Mouse (Mus musculus): ENCODE data around the gene Trim38. TPM values are rescaled to one million over a fixed set of nuclear protein-coding genes. Genes with fewer than 3 reads are reported as not detected.

Gene Trim38
- polyA plus RNA-seq (2014; fragmentation: Illumina TruSeq; extraction: RNeasy Lipid Tissue Mini Kit (QIAGEN cat#74804)) = not detected

GRCm38 (mm10) chr13:23769613-23770012 is at the start of gene Trim38:
Gene Trim38 (plus strand): TSS chr13:23769913.

GRCm38 (mm10) chr13:23738677-23739068 is 31.0 kb upstream of the Trim38 start, which contains the start of gene Hist1h1c:
Gene Hist1h1c (plus strand): TSS chr13:23738808.

GRCm38 (mm10) chr13:23745381-23746161 is 24.1 kb upstream of the Trim38 start, which contains the start of gene Hist1h3c:
Gene Hist1h3c (minus strand): TSS chr13:23745602.

GRCm38 (mm10) chr13:23746201-23747080 is 23.3 kb upstream of the Trim38 start, which contains the start of gene Hist1h2bb:
Gene Hist1h2bb (plus strand): TSS chr13:23746734.

GRCm38 (mm10) chr13:23750839-23751477 is 18.8 kb upstream of the Trim38 start, which contains the start of gene Hist1h2ab:
Gene Hist1h2ab (plus strand): TSS chr13:23751126.

GRCm38 (mm10) chr13:23752067-23752741 is 17.5 kb upstream of the Trim38 start, which contains the start of gene Hist1h3b:
Gene Hist1h3b (plus strand): TSS chr13:23752267.

GRCm38 (mm10) chr13:23756790-23757189 is 12.9 kb upstream of the Trim38 start, which contains the start of gene Hist1h4b:
Gene Hist1h4b (plus strand): TSS chr13:23757013.

GRCm38 (mm10) chr13:23760972-23761864 is 8.5 kb upstream of the Trim38 start, which contains the start of gene Hist1h4a:
Gene Hist1h4a (minus strand): TSS chr13:23761230.

GRCm38 (mm10) chr13:23761871-23762821 is 7.6 kb upstream of the Trim38 start, which contains the start of gene Hist1h3a:
Gene Hist1h3a (minus strand): TSS chr13:23762386.

GRCm38 (mm10) chr13:23763586-23764323 is 6.0 kb upstream of the Trim38 start, which contains the start of gene Hist1h1a:
Gene Hist1h1a (plus strand): TSS chr13:23763666.

GRCm38 (mm10) chr13:23806422-23807052 is 36.8 kb downstream of the Trim38 start, which contains the start of gene Slc17a2:
Gene Slc17a2 (plus strand): TSS chr13:23806993.

GRCm38 (mm10) chr13:23839308-23839707 is 69.6 kb downstream of the Trim38 start, which contains the start of gene Slc17a3:
Gene Slc17a3 (plus strand): TSS chr13:23839434.

Other genes with a start within 250 kb of the Trim38 start
- gene Hist1h4h, start 238.9 kb upstream of the Trim38 start, polyA plus RNA-seq (2014; fragmentation: Illumina TruSeq; extraction: RNeasy Lipid Tissue Mini Kit (QIAGEN cat#74804)) = not detected
- gene Hist1h2af, start 236.0 kb upstream of the Trim38 start, polyA plus RNA-seq (2014; fragmentation: Illumina TruSeq; extraction: RNeasy Lipid Tissue Mini Kit (QIAGEN cat#74804)) = not detected
- not detected for gene Hist1h3g, start 234.5 kb upstream of the Trim38 start, polyA plus RNA-seq (2014; fragmentation: Illumina TruSeq; extraction: RNeasy Lipid Tissue Mini Kit (QIAGEN cat#74804))
- 1.00 TPM for gene Hist1h2bh, start 226.5 kb upstream of the Trim38 start, polyA plus RNA-seq (2014; fragmentation: Illumina TruSeq; extraction: RNeasy Lipid Tissue Mini Kit (QIAGEN cat#74804))
- not detected for gene Hist1h3f, start 225.9 kb upstream of the Trim38 start, polyA plus RNA-seq (2014; fragmentation: Illumina TruSeq; extraction: RNeasy Lipid Tissue Mini Kit (QIAGEN cat#74804))
- gene Hist1h4f, start 218.3 kb upstream of the Trim38 start, polyA plus RNA-seq (2014; fragmentation: Illumina TruSeq; extraction: RNeasy Lipid Tissue Mini Kit (QIAGEN cat#74804)) = not detected
- 0.14 TPM for gene Hist1h1d, start 216.7 kb upstream of the Trim38 start, polyA plus RNA-seq (2014; fragmentation: Illumina TruSeq; extraction: RNeasy Lipid Tissue Mini Kit (QIAGEN cat#74804))
- not detected for gene Hist1h3e, start 207.5 kb upstream of the Trim38 start, polyA plus RNA-seq (2014; fragmentation: Illumina TruSeq; extraction: RNeasy Lipid Tissue Mini Kit (QIAGEN cat#74804))
- gene Hist1h2ae, start 198.7 kb upstream of the Trim38 start, polyA plus RNA-seq (2014; fragmentation: Illumina TruSeq; extraction: RNeasy Lipid Tissue Mini Kit (QIAGEN cat#74804)) = 0.80 TPM
- gene Hist1h2bg, start 198.5 kb upstream of the Trim38 start, polyA plus RNA-seq (2014; fragmentation: Illumina TruSeq; extraction: RNeasy Lipid Tissue Mini Kit (QIAGEN cat#74804)) = not detected
- not detected for gene Hist1h2bf, start 195.7 kb upstream of the Trim38 start, polyA plus RNA-seq (2014; fragmentation: Illumina TruSeq; extraction: RNeasy Lipid Tissue Mini Kit (QIAGEN cat#74804))
- gene Hist1h2ad, start 195.5 kb upstream of the Trim38 start, polyA plus RNA-seq (2014; fragmentation: Illumina TruSeq; extraction: RNeasy Lipid Tissue Mini Kit (QIAGEN cat#74804)) = not detected
- gene Hist1h3d, start 194.2 kb upstream of the Trim38 start, polyA plus RNA-seq (2014; fragmentation: Illumina TruSeq; extraction: RNeasy Lipid Tissue Mini Kit (QIAGEN cat#74804)) = 0.37 TPM
- gene Hist1h4d, start 188.3 kb upstream of the Trim38 start, polyA plus RNA-seq (2014; fragmentation: Illumina TruSeq; extraction: RNeasy Lipid Tissue Mini Kit (QIAGEN cat#74804)) = 0.57 TPM
- gene Hist1h2be, start 148.8 kb upstream of the Trim38 start, polyA plus RNA-seq (2014; fragmentation: Illumina TruSeq; extraction: RNeasy Lipid Tissue Mini Kit (QIAGEN cat#74804)) = 3.4 TPM
- gene Hist1h1e, start 147.4 kb upstream of the Trim38 start, polyA plus RNA-seq (2014; fragmentation: Illumina TruSeq; extraction: RNeasy Lipid Tissue Mini Kit (QIAGEN cat#74804)) = 0.40 TPM
- gene Hist1h2ac, start 86.0 kb upstream of the Trim38 start, polyA plus RNA-seq (2014; fragmentation: Illumina TruSeq; extraction: RNeasy Lipid Tissue Mini Kit (QIAGEN cat#74804)) = 0.83 TPM
- gene Hist1h2bc, start 85.7 kb upstream of the Trim38 start, polyA plus RNA-seq (2014; fragmentation: Illumina TruSeq; extraction: RNeasy Lipid Tissue Mini Kit (QIAGEN cat#74804)) = 68.0 TPM
- gene Hist1h1t, start 74.1 kb upstream of the Trim38 start, polyA plus RNA-seq (2014; fragmentation: Illumina TruSeq; extraction: RNeasy Lipid Tissue Mini Kit (QIAGEN cat#74804)) = not detected
- gene Hist1h4c, start 71.5 kb upstream of the Trim38 start, polyA plus RNA-seq (2014; fragmentation: Illumina TruSeq; extraction: RNeasy Lipid Tissue Mini Kit (QIAGEN cat#74804)) = not detected
- gene Hfe, start 59.1 kb upstream of the Trim38 start, polyA plus RNA-seq (2014; fragmentation: Illumina TruSeq; extraction: RNeasy Lipid Tissue Mini Kit (QIAGEN cat#74804)) = 24.7 TPM
- 9.9 TPM for gene Hist1h1c, start 31.1 kb upstream of the Trim38 start, polyA plus RNA-seq (2014; fragmentation: Illumina TruSeq; extraction: RNeasy Lipid Tissue Mini Kit (QIAGEN cat#74804))
- not detected for gene Hist1h3c, start 24.3 kb upstream of the Trim38 start, polyA plus RNA-seq (2014; fragmentation: Illumina TruSeq; extraction: RNeasy Lipid Tissue Mini Kit (QIAGEN cat#74804))
- gene Hist1h2bb, start 23.2 kb upstream of the Trim38 start, polyA plus RNA-seq (2014; fragmentation: Illumina TruSeq; extraction: RNeasy Lipid Tissue Mini Kit (QIAGEN cat#74804)) = not detected
- not detected for gene Hist1h2ab, start 18.8 kb upstream of the Trim38 start, polyA plus RNA-seq (2014; fragmentation: Illumina TruSeq; extraction: RNeasy Lipid Tissue Mini Kit (QIAGEN cat#74804))
- gene Hist1h3b, start 17.6 kb upstream of the Trim38 start, polyA plus RNA-seq (2014; fragmentation: Illumina TruSeq; extraction: RNeasy Lipid Tissue Mini Kit (QIAGEN cat#74804)) = not detected
- not detected for gene Hist1h4b, start 12.9 kb upstream of the Trim38 start, polyA plus RNA-seq (2014; fragmentation: Illumina TruSeq; extraction: RNeasy Lipid Tissue Mini Kit (QIAGEN cat#74804))
- gene Hist1h4a, start 8.7 kb upstream of the Trim38 start, polyA plus RNA-seq (2014; fragmentation: Illumina TruSeq; extraction: RNeasy Lipid Tissue Mini Kit (QIAGEN cat#74804)) = not detected
- not detected for gene Hist1h3a, start 7.5 kb upstream of the Trim38 start, polyA plus RNA-seq (2014; fragmentation: Illumina TruSeq; extraction: RNeasy Lipid Tissue Mini Kit (QIAGEN cat#74804))
- not detected for gene Hist1h1a, start 6.2 kb upstream of the Trim38 start, polyA plus RNA-seq (2014; fragmentation: Illumina TruSeq; extraction: RNeasy Lipid Tissue Mini Kit (QIAGEN cat#74804))
- gene Slc17a2, start 37.1 kb downstream of the Trim38 start, polyA plus RNA-seq (2014; fragmentation: Illumina TruSeq; extraction: RNeasy Lipid Tissue Mini Kit (QIAGEN cat#74804)) = 0.09 TPM
- gene Slc17a3, start 69.5 kb downstream of the Trim38 start, polyA plus RNA-seq (2014; fragmentation: Illumina TruSeq; extraction: RNeasy Lipid Tissue Mini Kit (QIAGEN cat#74804)) = not detected
- gene Slc17a1, start 97.8 kb downstream of the Trim38 start, polyA plus RNA-seq (2014; fragmentation: Illumina TruSeq; extraction: RNeasy Lipid Tissue Mini Kit (QIAGEN cat#74804)) = not detected
- gene Slc17a4, start 145.1 kb downstream of the Trim38 start, polyA plus RNA-seq (2014; fragmentation: Illumina TruSeq; extraction: RNeasy Lipid Tissue Mini Kit (QIAGEN cat#74804)) = not detected
- not detected for gene Hist1h2ba, start 164.2 kb downstream of the Trim38 start, polyA plus RNA-seq (2014; fragmentation: Illumina TruSeq; extraction: RNeasy Lipid Tissue Mini Kit (QIAGEN cat#74804))
- gene Hist1h2aa, start 164.5 kb downstream of the Trim38 start, polyA plus RNA-seq (2014; fragmentation: Illumina TruSeq; extraction: RNeasy Lipid Tissue Mini Kit (QIAGEN cat#74804)) = not detected
- gene Scgn, start 221.3 kb downstream of the Trim38 start, polyA plus RNA-seq (2014; fragmentation: Illumina TruSeq; extraction: RNeasy Lipid Tissue Mini Kit (QIAGEN cat#74804)) = not detected